Mouse (Mus musculus) midbrain, embryonic 16.5 days (tissue): Measurements from ENCODE around the gene Baz2b. TPM values are rescaled to one million over a fixed set of nuclear protein-coding genes. Genes with fewer than 3 reads are reported as not detected.

Experiments
- ATAC-seq: fragments of 200-750 bp; cut with Nextera tagmentation; 2 replicates; pipeline ENCODE4 v1.8.0; 2017; ENCODE audit warnings: moderate TSS enrichment
- H3K27ac ChIP-seq: fragments of 300-500 bp; sonication (generic); 2 replicates; pipeline ENCODE4 v1.5.1; 2014; ENCODE audit warnings: mild to moderate bottlenecking, low read length, mixed read lengths
- H3K27me3 ChIP-seq: fragments of 300-500 bp; sonication (generic); 2 replicates; pipeline ENCODE4 v1.6.1; 2014; ENCODE audit warnings: low read depth, low read length, mixed read lengths; ENCODE audit not compliant: control insufficient read depth, insufficient read depth
- H3K36me3 ChIP-seq: fragments of 300-500 bp; sonication (generic); 2 replicates; pipeline ENCODE4 v1.6.1; 2014; ENCODE audit warnings: mild to moderate bottlenecking, low read length, moderate library complexity, mixed read lengths; ENCODE audit not compliant: control insufficient read depth, insufficient read depth
- H3K4me1 ChIP-seq: fragments of 300-500 bp; sonication (generic); 2 replicates; pipeline ENCODE4 v1.6.1; 2014; ENCODE audit warnings: mild to moderate bottlenecking, low read length, mixed read lengths; ENCODE audit not compliant: control insufficient read depth, insufficient read depth
- H3K4me2 ChIP-seq: fragments of 300-500 bp; sonication (generic); 2 replicates; pipeline ENCODE4 v1.6.1; 2014; ENCODE audit warnings: mild to moderate bottlenecking, low read length, mixed read lengths
- H3K4me3 ChIP-seq: fragments of 300-500 bp; sonication (generic); 2 replicates; pipeline ENCODE4 v1.5.1; 2014; ENCODE audit warnings: low read depth, mild to moderate bottlenecking, low read length, moderate library complexity, mixed read lengths
- H3K9ac ChIP-seq: fragments of 300-500 bp; sonication (generic); 2 replicates; pipeline ENCODE4 v1.6.1; 2014; ENCODE audit warnings: low read depth, low read length, mixed read lengths
- H3K9me3 ChIP-seq: fragments of 300-500 bp; sonication (generic); replicated peaks from 2 replicates; pipeline ENCODE4 v1.6.1; 2014; ENCODE audit warnings: mild to moderate bottlenecking, low read length, mixed read lengths; ENCODE audit not compliant: control insufficient read depth, poor library complexity, severe bottlenecking
- WGBS: fragments of 180-500 bp; shearing (Covaris S2); extraction: QIAGEN DNeasy Blood & Tissue Kit; methylation state at CpG from one replicate; pipeline ENCODE4 v1.1.7; 2014; 5-methylcytosine and 5-hydroxymethylcytosine counted together
- polyA plus RNA-seq: library from polyadenylated mRNA; unstranded; fragments of >200 nt; fragmentation: Nextera tagmentation; extraction: Ambion mirVana; gene quantifications from 2 replicates; pipeline ENCODE4 v1.2.1, GENCODE M21; 2015

Gene Baz2b
- polyA plus RNA-seq, 1 experiment from 2014 or later: 75.3 TPM

DNA sequence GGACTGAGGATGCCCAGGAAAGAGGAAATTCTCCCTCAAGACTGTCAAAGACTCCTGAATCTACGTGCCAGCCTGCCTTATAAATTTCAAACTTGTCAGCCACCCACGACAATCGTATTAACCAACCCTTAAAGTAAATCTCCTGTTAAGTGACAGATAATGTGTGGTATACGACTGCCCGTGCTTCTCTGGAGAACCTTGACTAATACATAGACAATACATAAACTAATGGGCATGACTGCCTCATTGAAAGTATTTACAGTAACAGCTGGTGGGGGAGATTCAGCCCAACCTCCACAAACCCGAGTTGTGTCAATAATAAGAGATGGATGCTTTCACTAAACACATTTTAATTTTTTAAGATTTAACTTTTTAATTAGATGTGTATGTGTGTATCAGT is 3.8 kb downstream of the Baz2b start:
- Histone ChIP-seq H3K4me3 (no peak overlapping the region), H3K4me2 (no peak overlapping the region), H3K27ac (no peak overlapping the region), H3K9me3 (no peaks in the 10 kb centered on the region), H3K4me1 (peaks cover 15% of the 10 kb centered on the region), H3K9ac (no peak overlapping the region), H3K27me3 (no peaks in the 10 kb centered on the region; the same call in 1 of the 2 replicates), H3K36me3 (peaks cover 2% of the 10 kb centered on the region; the same call in 1 of the 2 replicates)
- 58% methylated on average over 6 of the region's 6 CpGs for WGBS
- ATAC-seq: no peak

DNA sequence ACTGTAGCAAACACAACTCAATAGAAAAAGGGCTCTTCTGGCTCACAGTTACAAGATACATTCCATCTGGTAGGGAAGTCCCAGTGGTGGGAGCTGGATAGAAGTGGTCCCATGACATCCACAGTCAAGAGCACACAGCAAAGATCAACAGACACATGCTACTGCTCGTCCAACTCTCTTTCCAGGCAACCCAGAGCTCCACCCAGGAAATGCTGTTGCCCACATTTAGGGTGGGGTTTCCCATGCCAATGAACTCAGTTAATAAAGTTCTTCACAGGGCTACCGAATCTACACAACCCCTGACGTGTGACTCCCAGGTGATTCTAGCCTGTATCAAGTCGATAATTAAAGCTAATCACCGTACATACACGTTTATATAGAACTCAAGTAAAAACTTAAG is 5.5 kb downstream of the Baz2b start:
- no peak overlapping the region for H3K9ac ChIP-seq
- no peak overlapping the region for H3K4me2 ChIP-seq
- ATAC-seq: no peak
- H3K4me3 ChIP-seq: no peak overlapping the region
- H3K4me1 ChIP-seq: peaks cover 14% of the 10 kb centered on the region
- H3K9me3 ChIP-seq: no peaks in the 10 kb centered on the region
- no peak overlapping the region for H3K27ac ChIP-seq
- H3K27me3 ChIP-seq: no peaks in the 10 kb centered on the region; the same call in 1 of the 2 replicates
- H3K36me3 ChIP-seq: peaks cover 2% of the 10 kb centered on the region; the same call in 1 of the 2 replicates
- WGBS: 90% methylated on average over 6 of the region's 6 CpGs

DNA sequence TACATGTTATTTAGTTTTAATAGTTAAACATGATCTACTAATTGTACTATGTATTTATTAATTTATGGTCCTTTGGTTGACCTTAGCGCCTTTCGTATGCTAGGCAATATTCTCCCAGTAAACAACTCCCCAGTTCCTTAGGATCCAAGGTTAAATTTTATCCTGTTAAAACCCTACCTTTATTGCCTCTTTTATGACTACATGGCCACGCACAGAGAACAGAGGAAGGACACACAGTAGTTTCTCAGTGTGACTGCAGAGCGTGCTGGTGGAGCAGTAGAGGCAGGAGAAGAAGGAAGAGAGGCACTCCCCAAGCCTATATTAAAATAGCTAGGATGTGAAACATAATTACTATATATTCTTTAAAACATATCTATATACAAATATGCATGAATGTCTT is 5.9 kb downstream of the Baz2b start:
- Histone ChIP-seq H3K9ac (no peak overlapping the region), H3K4me1 (peaks cover 12% of the 10 kb centered on the region), H3K9me3 (no peaks in the 10 kb centered on the region), H3K27ac (no peak overlapping the region), H3K4me2 (no peak overlapping the region), H3K36me3 (peaks cover 2% of the 10 kb centered on the region; the same call in 1 of the 2 replicates), H3K27me3 (no peaks in the 10 kb centered on the region; the same call in 1 of the 2 replicates), H3K4me3 (no peak overlapping the region)
- ATAC-seq: no peak
- WGBS: 95% methylated on average over 4 of the region's 4 CpGs

DNA sequence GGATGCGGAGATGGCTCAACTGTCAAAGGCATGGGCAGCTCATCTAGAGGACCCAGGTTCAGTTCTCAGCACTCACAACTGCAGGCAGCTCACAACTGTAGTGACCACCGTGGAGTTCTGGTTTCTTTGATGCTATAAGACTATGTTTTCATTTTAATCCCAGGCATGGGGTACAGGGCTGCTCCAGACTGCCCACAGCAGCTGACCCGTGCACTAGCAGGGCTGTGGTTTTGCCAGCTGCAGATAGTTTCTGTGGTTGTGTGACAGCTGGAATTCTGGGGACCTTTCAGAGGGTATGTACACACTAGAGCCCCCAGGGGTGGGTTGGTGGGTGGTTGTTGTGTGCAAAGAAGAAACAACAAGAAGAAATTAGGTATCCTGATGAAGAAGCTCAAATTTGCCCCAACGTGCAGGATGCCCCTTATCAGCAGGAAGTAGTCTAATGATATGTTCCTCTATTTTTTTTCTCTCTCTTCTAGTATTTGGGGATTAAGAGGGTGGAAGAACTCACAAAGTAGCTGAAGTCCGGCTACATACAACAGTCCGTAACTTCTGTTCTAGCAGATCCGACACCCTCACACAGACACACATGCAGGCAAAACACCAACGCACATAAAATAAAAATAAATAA is 6.6 kb downstream of the Baz2b start:
- WGBS: 93% methylated on average over 8 of the region's 8 CpGs
- H3K4me2 ChIP-seq: no peak overlapping the region
- peaks cover 2% of the 10 kb centered on the region; the same call in 1 of the 2 replicates for H3K36me3 ChIP-seq
- no peak overlapping the region for H3K9ac ChIP-seq
- no peaks in the 10 kb centered on the region; the same call in 1 of the 2 replicates for H3K27me3 ChIP-seq
- no peak for ATAC-seq
- H3K27ac ChIP-seq: no peak overlapping the region
- H3K4me3 ChIP-seq: no peak overlapping the region
- no peaks in the 10 kb centered on the region for H3K9me3 ChIP-seq
- H3K4me1 ChIP-seq: peaks cover 8% of the 10 kb centered on the region

DNA sequence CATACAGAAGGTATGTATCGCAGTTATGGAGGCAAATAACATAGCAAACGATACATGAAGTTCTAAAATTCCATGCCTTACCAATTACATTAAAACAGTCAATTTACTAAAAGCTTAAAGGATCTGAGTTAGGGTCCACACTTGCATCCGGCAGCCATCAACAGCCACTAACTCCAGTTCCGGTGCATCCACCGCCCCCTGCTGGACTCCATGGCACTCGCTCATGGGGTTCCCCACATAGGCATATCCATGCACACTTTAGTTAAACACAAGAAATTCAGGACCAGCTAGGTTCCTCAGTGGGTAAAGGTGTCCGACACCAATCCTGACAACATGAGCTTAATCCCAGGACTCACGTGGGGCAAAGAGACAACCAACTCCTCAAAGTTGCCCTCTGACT is 9.0 kb downstream of the Baz2b start:
- Histone ChIP-seq H3K4me1 (no peaks in the 10 kb centered on the region), H3K4me2 (no peak overlapping the region), H3K4me3 (no peak overlapping the region), H3K27me3 (no peaks in the 10 kb centered on the region; the same call in 1 of the 2 replicates), H3K9me3 (no peaks in the 10 kb centered on the region), H3K27ac (no peak overlapping the region), H3K36me3 (peaks cover 2% of the 10 kb centered on the region; the same call in 1 of the 2 replicates), H3K9ac (no peak overlapping the region)
- ATAC-seq: no peak
- WGBS: 48% methylated on average over 8 of the region's 8 CpGs

DNA sequence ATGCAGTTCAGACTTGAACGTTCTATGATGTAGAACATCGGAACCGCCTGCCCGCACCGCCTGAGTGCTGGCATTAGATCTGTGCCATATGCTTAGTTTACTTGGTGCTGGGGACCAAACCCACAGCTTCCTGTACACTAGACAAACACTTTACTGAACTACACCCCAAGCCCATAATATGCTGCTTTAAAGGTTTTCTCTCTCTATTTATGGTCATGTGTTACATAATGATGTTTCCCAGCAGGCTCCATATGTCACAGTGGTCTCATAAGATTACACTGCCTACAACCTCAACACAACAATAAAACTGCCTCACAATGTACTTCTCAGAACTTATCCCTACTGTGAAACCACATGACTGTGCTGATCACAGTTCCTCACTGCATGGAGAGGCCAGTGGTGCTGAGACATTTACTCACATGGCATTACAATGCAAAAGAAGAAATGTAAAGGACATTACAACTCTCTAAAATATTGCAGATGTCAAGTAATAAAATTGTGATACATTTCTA is 9.5 kb downstream of the Baz2b start:
- no peak overlapping the region for H3K27ac ChIP-seq
- H3K4me1 ChIP-seq: no peaks in the 10 kb centered on the region
- H3K36me3 ChIP-seq: peaks cover 2% of the 10 kb centered on the region; the same call in 1 of the 2 replicates
- H3K4me3 ChIP-seq: no peak overlapping the region
- H3K4me2 ChIP-seq: no peak overlapping the region
- WGBS: 96% methylated on average over 5 of the region's 5 CpGs
- ATAC-seq: no peak
- H3K9ac ChIP-seq: no peak overlapping the region
- H3K27me3 ChIP-seq: no peaks in the 10 kb centered on the region; the same call in 1 of the 2 replicates
- H3K9me3 ChIP-seq: no peaks in the 10 kb centered on the region

DNA sequence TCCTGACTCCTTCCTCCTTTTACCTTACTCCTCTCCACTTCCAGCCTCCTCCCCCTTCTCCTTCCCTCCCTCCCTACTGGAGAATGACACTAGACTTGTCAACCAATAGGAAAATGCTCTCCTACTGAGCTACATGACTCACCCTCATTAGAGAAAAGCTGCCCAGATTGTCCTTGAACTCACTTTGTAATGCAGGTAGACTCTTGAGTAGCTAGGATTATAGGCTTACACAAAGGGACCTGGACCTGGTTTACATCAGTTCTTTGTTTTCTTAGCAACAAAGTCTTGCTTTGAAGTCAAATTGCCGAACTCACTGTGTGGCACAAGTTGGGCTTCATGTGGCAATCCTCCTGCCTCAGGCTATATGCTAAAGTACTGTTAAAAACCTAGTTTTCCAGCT is 12.8 kb downstream of the Baz2b start:
- no peak overlapping the region for H3K9ac ChIP-seq
- ATAC-seq: no peak
- H3K9me3 ChIP-seq: no peaks in the 10 kb centered on the region
- no peak overlapping the region for H3K4me3 ChIP-seq
- H3K27ac ChIP-seq: no peak overlapping the region
- WGBS: 58% methylated on average over 1 of the region's 1 CpGs
- H3K27me3 ChIP-seq: no peaks in the 10 kb centered on the region
- no peaks in the 10 kb centered on the region for H3K36me3 ChIP-seq
- no peaks in the 10 kb centered on the region for H3K4me1 ChIP-seq
- no peak overlapping the region for H3K4me2 ChIP-seq

DNA sequence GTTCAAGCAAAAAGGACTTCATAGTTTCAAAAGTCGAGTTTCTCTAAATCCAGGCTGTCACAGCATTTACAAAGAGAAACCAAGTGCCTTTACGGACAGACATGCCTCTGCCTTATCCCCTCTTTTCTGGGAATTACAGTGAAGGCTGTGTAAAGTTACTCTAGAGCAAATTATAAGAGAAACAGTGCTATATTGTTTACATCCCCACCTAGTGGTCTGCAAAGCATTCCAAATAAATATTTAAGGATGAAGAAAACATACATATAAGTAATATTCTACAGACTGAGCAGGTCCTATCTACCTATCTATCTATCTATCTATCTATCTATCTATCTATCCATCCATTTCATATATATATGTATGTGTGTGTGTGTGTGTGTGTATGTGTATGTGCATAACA is 27.9 kb downstream of the Baz2b start:
- H3K9me3 ChIP-seq: no peaks in the 10 kb centered on the region
- no peaks in the 10 kb centered on the region for H3K27me3 ChIP-seq
- no peak for ATAC-seq
- H3K27ac ChIP-seq: no peak overlapping the region
- WGBS: 63% methylated on average over 2 of the region's 2 CpGs
- H3K36me3 ChIP-seq: no peaks in the 10 kb centered on the region
- H3K4me3 ChIP-seq: no peak overlapping the region
- H3K4me2 ChIP-seq: no peak overlapping the region
- H3K9ac ChIP-seq: no peak overlapping the region
- H3K4me1 ChIP-seq: no peaks in the 10 kb centered on the region

DNA sequence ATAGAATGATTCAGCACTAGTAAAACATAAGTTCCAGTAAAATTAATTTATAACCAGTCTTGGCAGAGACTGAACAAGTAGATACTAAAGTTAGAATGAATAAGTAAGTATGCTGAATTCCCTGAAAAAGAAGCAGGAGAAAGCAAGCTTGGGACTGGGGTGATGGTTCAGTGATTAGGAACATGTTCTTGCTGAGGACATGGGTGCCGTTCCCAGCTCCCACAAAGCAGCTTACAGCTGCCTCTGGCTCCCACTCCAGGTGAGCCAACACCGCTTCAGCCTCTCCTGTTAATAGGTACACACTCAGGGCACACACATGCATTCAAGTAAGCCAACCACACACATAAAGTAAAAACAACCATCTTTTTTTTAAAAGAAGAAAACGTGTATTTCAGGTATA is 32.1 kb downstream of the Baz2b start:
- Histone ChIP-seq H3K4me3 (no peak overlapping the region), H3K9me3 (peaks cover 7% of the 10 kb centered on the region; the same call in 1 of the 2 replicates), H3K36me3 (no peaks in the 10 kb centered on the region), H3K27ac (no peak overlapping the region), H3K27me3 (no peaks in the 10 kb centered on the region), H3K4me1 (no peaks in the 10 kb centered on the region), H3K4me2 (no peak overlapping the region), H3K9ac (no peak overlapping the region)
- no peak for ATAC-seq
- 78% methylated on average over 3 of the region's 3 CpGs for WGBS
